In genomic region chr17:28063163-28063562, GRCm38 (mm10) we compare ENCODE assay signal across 21 mouse cellular contexts. TPM values are rescaled to one million over a fixed set of nuclear protein-coding genes. Genes with fewer than 3 reads are reported as not detected.
DNase-seq lines count a peak whose midpoint lies in the region; ATAC-seq lines count a peak whose summit lies in the region.
"Had no signal": no experiment of that assay in that cellular context is flagged by ENCODE, and none has a peak within 500 bp of the region (broad histone marks: within the 10 kb centered on the region; RNA-seq: fewer than 3 reads in every experiment).

No protein-coding gene starts in this region.

- no peak overlapping the region for H3K9ac ChIP-seq in heart, embryonic 11.5 days (ENCODE audit: low read depth, low read length)
- H3K9ac ChIP-seq in embryonic facial prominence, embryonic 12.5 days, result no peak overlapping the region
- H3K9ac ChIP-seq in limb, embryonic 13.5 days, result peak overlapping the region; percentile 19; the same call in 1 of the 2 replicates
- H3K9ac ChIP-seq: heart, embryonic 15.5 days; liver, embryonic 14.5 days; lung, embryonic 15.5 days; midbrain, embryonic 15.5 days had no signal

- H3K9me3 ChIP-seq in heart, embryonic 10.5 days, result no peaks in the 10 kb centered on the region
- H3K9me3 ChIP-seq in heart, embryonic 11.5 days (replicated peaks; ENCODE audit: control insufficient read depth, low read length), result no peaks in the 10 kb centered on the region
- H3K9me3 ChIP-seq in embryonic facial prominence, embryonic 12.5 days, result no peaks in the 10 kb centered on the region
- no peaks in the 10 kb centered on the region for H3K9me3 ChIP-seq in limb, embryonic 13.5 days
- H3K9me3 ChIP-seq: heart, embryonic 15.5 days; lung, embryonic 15.5 days; midbrain, embryonic 15.5 days had no signal

- ATAC-seq in heart, embryonic 11.5 days (replicated peaks; ENCODE audit: insufficient number of reproducible peaks, low FRiP score, low TSS enrichment), result no peak
- ATAC-seq in embryonic facial prominence, embryonic 12.5 days (ENCODE audit: insufficient number of reproducible peaks, insufficient read depth, low FRiP score, low TSS enrichment), result no peak
- no peak for ATAC-seq in limb, embryonic 13.5 days (ENCODE audit: low FRiP score, low read depth)
- ATAC-seq in megakaryocyte progenitor cell, adult 5-6 weeks (replicated peaks; ENCODE audit: poor library complexity), result no peak
- ATAC-seq: midbrain, embryonic 15.5 days had no signal

- H3K27ac ChIP-seq in heart, embryonic 10.5 days, result 0 out of 2 replicates have a peak overlapping the region, but pooled peaks have one; percentile 16
- no peak overlapping the region for H3K27ac ChIP-seq in heart, embryonic 11.5 days (ENCODE audit: low read depth, low read length)
- H3K27ac ChIP-seq in embryonic facial prominence, embryonic 12.5 days, result peak overlapping the region; percentile 68
- peak overlapping the region; percentile 55; the same call in 1 of the 2 replicates for H3K27ac ChIP-seq in limb, embryonic 13.5 days
- H3K27ac ChIP-seq: heart, embryonic 15.5 days; kidney, postnatal 0 days; liver, embryonic 14.5 days; lung, embryonic 15.5 days; macrophage; midbrain, embryonic 15.5 days had no signal

- WGBS in heart, embryonic 10.5 days, result 81% methylated on average over 6 of the region's 6 CpGs
- WGBS in heart, embryonic 11.5 days (ENCODE audit: insufficient replicate concordance), result 78% methylated on average over 6 of the region's 6 CpGs
- WGBS in embryonic facial prominence, embryonic 12.5 days, result 35% methylated on average over 6 of the region's 6 CpGs
- 46% methylated on average over 6 of the region's 6 CpGs for WGBS in limb, embryonic 13.5 days

- peaks cover 3% of the 10 kb centered on the region; the same call in 1 of the 2 replicates for H3K27me3 ChIP-seq in heart, embryonic 10.5 days (ENCODE audit: insufficient read depth, poor library complexity, severe bottlenecking)
- no peaks in the 10 kb centered on the region for H3K27me3 ChIP-seq in heart, embryonic 11.5 days (ENCODE audit: control insufficient read depth, insufficient read depth, low read length)
- no peaks in the 10 kb centered on the region for H3K27me3 ChIP-seq in embryonic facial prominence, embryonic 12.5 days
- H3K27me3 ChIP-seq in limb, embryonic 13.5 days, result no peaks in the 10 kb centered on the region
- H3K27me3 ChIP-seq: heart, embryonic 15.5 days; lung, embryonic 15.5 days; midbrain, embryonic 15.5 days had no signal

- peaks cover 31% of the 10 kb centered on the region for H3K36me3 ChIP-seq in heart, embryonic 10.5 days
- peaks cover 8% of the 10 kb centered on the region for H3K36me3 ChIP-seq in heart, embryonic 11.5 days (ENCODE audit: control insufficient read depth, insufficient read depth, low read length)
- peaks cover 27% of the 10 kb centered on the region for H3K36me3 ChIP-seq in embryonic facial prominence, embryonic 12.5 days
- H3K36me3 ChIP-seq in limb, embryonic 13.5 days, result peaks cover 38% of the 10 kb centered on the region

- H3K4me2 ChIP-seq in heart, embryonic 11.5 days, result no peak overlapping the region
- H3K4me2 ChIP-seq in embryonic facial prominence, embryonic 12.5 days (replicated peaks), result no peak overlapping the region
- H3K4me2 ChIP-seq in limb, embryonic 13.5 days (replicated peaks), result peak overlapping the region; percentile 31
- H3K4me2 ChIP-seq: heart, embryonic 15.5 days; lung, embryonic 15.5 days; midbrain, embryonic 15.5 days had no signal

- no peak overlapping the region for H3K4me3 ChIP-seq in heart, embryonic 10.5 days
- no peak overlapping the region for H3K4me3 ChIP-seq in heart, embryonic 11.5 days (ENCODE audit: low read depth, low read length)
- no peak overlapping the region for H3K4me3 ChIP-seq in embryonic facial prominence, embryonic 12.5 days
- no peak overlapping the region for H3K4me3 ChIP-seq in limb, embryonic 13.5 days
- H3K4me3 ChIP-seq: heart, embryonic 15.5 days; lung, embryonic 15.5 days; midbrain, embryonic 15.5 days had no signal

- no peak for DNase-seq in heart, embryonic 10.5 days (ENCODE audit: low spot score)
- peak; percentile 60 for DNase-seq in MEL-GATA-1-ER (ENCODE audit: extremely low read depth, low read depth)
- no peak for DNase-seq in liver
- DNase-seq: adrenal gland, adult 2 months; cerebellum, adult 8-10 months; gastrocnemius, postnatal 10 days; heart, adult 11 months; heart, postnatal 4 days; kidney, adult 18-20 months; thymus, postnatal 36 days had no signal

- H3K4me1 ChIP-seq in heart, embryonic 10.5 days, result peaks cover 16% of the 10 kb centered on the region; the same call in 1 of the 2 replicates
- H3K4me1 ChIP-seq in heart, embryonic 11.5 days (ENCODE audit: control insufficient read depth, insufficient read depth, low read length), result no peaks in the 10 kb centered on the region
- H3K4me1 ChIP-seq in embryonic facial prominence, embryonic 12.5 days, result peaks cover 39% of the 10 kb centered on the region
- H3K4me1 ChIP-seq in limb, embryonic 13.5 days, result peaks cover 32% of the 10 kb centered on the region
- H3K4me1 ChIP-seq: midbrain, embryonic 15.5 days had no signal

RNA-seq across cellular contexts. Expression of gene Tcp11, which starts 17.3 kb away (rescaled TPM):
- polyA plus RNA-seq in heart, embryonic 10.5 days (2016; fragmentation: Nextera tagmentation; extraction: Ambion mirVana), result 0.59 and 0.67 TPM in 2 replicates
- 0.34 and 0.49 TPM in 2 replicates for polyA plus RNA-seq in heart, embryonic 11.5 days (2014; fragmentation: Nextera tagmentation; extraction: Ambion mirVana)
- 1.7 and 1.9 TPM in 2 replicates for polyA plus RNA-seq in embryonic facial prominence, embryonic 12.5 days (2016; fragmentation: Nextera tagmentation; extraction: Ambion mirVana)
- 1.4 and 1.9 TPM in 2 replicates for polyA plus RNA-seq in limb, embryonic 13.5 days (2015; fragmentation: Nextera tagmentation; extraction: Ambion mirVana)
- 0.67 and 1.4 TPM in 2 replicates for total RNA-seq in megakaryocyte progenitor cell, adult 5-6 weeks (2015)
- total RNA-seq in megakaryocyte progenitor cell, adult 5-6 weeks (2017), result 2.4 and 2.5 TPM in 2 replicates
- total RNA-seq: gastrocnemius, postnatal 10 days had no signal
- polyA plus RNA-seq: adrenal gland, adult 2 months; C2C12; macrophage had no signal
